Mouse (Mus musculus): ENCODE data around the gene Hoxa3. TPM values are rescaled to one million over a fixed set of nuclear protein-coding genes. Genes with fewer than 3 reads are reported as not detected.

Gene Hoxa3
- total and polyA plus RNA-seq, 3 experiments = 0.55 to 1.3 (median 0.76) TPM

DNA sequence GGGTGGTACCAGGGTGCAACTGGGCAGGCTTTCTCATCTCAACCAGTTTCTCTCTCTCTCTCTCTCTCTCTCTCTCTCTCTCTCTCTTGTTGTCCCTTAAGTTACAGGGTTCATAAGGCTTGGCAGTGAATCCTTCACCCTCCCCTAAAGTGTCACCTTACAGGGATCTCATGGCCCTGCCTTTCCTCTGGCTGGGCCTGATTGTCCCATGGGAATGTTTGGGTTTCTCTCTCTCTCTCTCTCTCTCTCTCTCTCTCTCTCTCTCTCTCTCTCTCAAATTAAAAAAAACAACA is 5.5 kb downstream of the Hoxa3 start:
- Histone ChIP-seq H3K27ac (no peak overlapping the region), H3K79me2 (replicated peaks; ENCODE audit: control insufficient read depth, insufficient read depth, low read length) (no peaks in the 10 kb centered on the region), H3K4me3 (no peak overlapping the region), H3K27me3 (ENCODE audit: control insufficient read depth, insufficient read depth, low read length) (peaks cover 47% of the 10 kb centered on the region), H3K36me3 (ENCODE audit: control insufficient read depth, insufficient read depth, low read length) (no peaks in the 10 kb centered on the region), H3K4me1 (ENCODE audit: control insufficient read depth, insufficient read depth, low read length) (no peaks in the 10 kb centered on the region; the same call in 1 of the 2 replicates), H3K9ac (ENCODE audit: low read depth, low read length) (no peak overlapping the region)
- intact Hi-C loops (cut with DNase I) = no loop called here
- no peak for TF ChIP-seq CTCF (IDR thresholded peaks at IDR 0.05)
- no peak for TF ChIP-seq EP300 (IDR thresholded peaks at IDR 0.05; ENCODE audit: insufficient read depth, low read depth, low read length)
- no peak for TF ChIP-seq POLR2A (IDR thresholded peaks at IDR 0.05; ENCODE audit: insufficient read depth, low read depth, low read length)
- no peak for DNase-seq

DNA sequence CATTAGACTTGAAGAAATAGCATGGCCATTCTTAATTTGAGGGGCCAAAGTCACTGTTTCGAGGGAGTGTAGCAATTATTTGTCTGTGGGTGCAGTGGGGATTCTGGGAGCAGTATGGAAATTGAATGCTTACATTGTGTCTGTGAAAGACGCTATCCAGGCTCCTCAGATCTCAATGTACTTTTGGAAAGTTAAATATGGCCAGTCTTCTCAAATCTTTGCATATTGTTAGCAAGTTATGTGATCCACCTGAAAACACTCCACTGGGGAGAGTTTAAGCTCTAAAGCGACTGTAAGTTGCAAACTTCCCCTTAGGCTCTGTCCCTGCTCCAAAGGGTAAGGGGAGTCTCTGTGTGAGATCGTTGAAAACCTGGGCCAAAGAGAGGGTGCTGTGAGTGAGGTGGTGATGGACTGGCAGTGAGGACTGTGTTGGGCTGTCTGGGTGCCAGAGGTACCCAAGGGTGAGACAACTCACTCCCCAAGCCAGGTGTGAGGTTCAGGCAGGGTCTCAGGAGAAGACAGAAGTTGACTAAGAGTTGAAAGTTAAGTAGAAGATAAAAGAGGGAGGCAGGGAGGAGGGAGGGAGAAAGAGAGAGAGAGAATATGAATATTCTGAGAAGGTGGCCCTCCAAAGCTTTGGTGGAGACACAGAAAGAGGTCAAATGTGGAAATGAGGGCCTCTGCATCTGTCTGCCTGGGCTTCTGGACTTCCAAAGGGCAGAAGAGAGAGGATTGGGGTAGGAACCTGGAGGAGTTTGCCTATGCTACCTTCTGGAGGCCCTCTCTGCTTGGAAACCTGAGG is 6.1 kb downstream of the Hoxa3 start:
- no peaks in the 10 kb centered on the region for H3K79me2 ChIP-seq (replicated peaks; ENCODE audit: control insufficient read depth, insufficient read depth, low read length)
- no peak overlapping the region for H3K27ac ChIP-seq
- no peaks in the 10 kb centered on the region for H3K4me1 ChIP-seq (ENCODE audit: control insufficient read depth, insufficient read depth, low read length)
- peaks cover 44% of the 10 kb centered on the region for H3K27me3 ChIP-seq (ENCODE audit: control insufficient read depth, insufficient read depth, low read length)
- H3K4me3 ChIP-seq = no peak overlapping the region
- TF ChIP-seq EP300 (IDR thresholded peaks at IDR 0.05; ENCODE audit: insufficient read depth, low read depth, low read length) (no peak), POLR2A (IDR thresholded peaks at IDR 0.05; ENCODE audit: insufficient read depth, low read depth, low read length) (no peak), CTCF (IDR thresholded peaks at IDR 0.05) (no peak)
- H3K9ac ChIP-seq (ENCODE audit: low read depth, low read length) = no peak overlapping the region
- intact Hi-C loops (cut with DNase I) = no loop called here
- H3K36me3 ChIP-seq (ENCODE audit: control insufficient read depth, insufficient read depth, low read length) = no peaks in the 10 kb centered on the region
- no peak for DNase-seq
- 13% methylated on average over 4 of the region's 4 CpGs for WGBS

DNA sequence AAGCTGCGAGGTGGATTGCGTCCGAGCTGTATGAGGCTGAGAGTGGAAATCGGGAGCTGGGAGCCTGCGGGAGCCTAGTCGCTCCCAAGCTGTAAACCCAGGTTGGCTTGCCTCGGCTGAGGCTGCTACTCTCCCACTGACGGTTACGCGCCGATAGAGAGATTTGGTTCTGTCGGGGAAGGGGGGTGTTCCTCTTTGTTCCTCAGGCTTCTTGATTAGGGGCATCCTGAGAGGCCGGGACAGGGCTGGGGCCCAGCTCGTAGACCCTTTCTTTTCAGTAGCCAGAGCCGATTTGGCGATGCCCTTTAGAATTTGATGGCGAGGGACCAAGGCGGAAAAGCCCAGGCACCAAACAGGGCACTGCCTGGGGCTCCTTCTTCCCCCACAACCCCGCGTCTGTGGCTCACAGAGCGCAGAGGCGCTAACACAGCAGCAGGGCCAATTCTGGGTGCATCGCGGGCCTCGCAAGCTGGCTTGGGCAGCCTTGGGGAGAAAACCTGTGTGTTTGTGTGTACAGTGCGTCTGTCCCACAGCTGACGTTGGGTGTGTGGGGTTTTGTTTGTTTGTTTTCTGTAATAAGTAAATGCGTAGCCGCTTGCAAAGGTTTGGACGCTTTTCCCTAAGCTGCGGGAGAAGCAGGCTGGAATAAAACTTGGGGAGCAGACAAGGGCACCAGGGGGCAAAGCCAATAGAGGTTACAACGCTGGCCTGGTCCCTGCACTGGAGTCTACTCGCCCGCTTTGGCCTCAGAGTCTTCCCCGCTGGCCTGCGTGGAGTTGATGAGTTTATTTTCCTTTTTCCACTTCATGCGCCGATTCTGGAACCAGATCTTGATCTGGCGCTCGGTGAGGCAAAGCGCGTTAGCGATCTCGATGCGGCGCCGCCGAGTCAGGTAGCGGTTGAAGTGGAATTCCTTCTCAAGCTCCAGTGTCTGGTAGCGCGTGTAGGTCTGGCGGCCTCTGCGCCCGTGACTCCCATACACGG is 7.2 kb downstream of the Hoxa3 start:
- Histone ChIP-seq H3K9ac (ENCODE audit: low read depth, low read length) (no peak overlapping the region), H3K4me3 (no peak overlapping the region), H3K27me3 (ENCODE audit: control insufficient read depth, insufficient read depth, low read length) (peaks cover 42% of the 10 kb centered on the region), H3K36me3 (ENCODE audit: control insufficient read depth, insufficient read depth, low read length) (no peaks in the 10 kb centered on the region), H3K4me1 (ENCODE audit: control insufficient read depth, insufficient read depth, low read length) (no peaks in the 10 kb centered on the region), H3K27ac (no peak overlapping the region), H3K79me2 (replicated peaks; ENCODE audit: control insufficient read depth, insufficient read depth, low read length) (no peaks in the 10 kb centered on the region)
- intact Hi-C loops (cut with DNase I) = no loop called here
- TF ChIP-seq POLR2A (IDR thresholded peaks at IDR 0.05; ENCODE audit: insufficient read depth, low read depth, low read length) (no peak), CTCF (IDR thresholded peaks at IDR 0.05) (no peak), EP300 (IDR thresholded peaks at IDR 0.05; ENCODE audit: insufficient read depth, low read depth, low read length) (no peak)
- 15% methylated on average over 55 of the region's 55 CpGs for WGBS
- DNase-seq = no peak

DNA sequence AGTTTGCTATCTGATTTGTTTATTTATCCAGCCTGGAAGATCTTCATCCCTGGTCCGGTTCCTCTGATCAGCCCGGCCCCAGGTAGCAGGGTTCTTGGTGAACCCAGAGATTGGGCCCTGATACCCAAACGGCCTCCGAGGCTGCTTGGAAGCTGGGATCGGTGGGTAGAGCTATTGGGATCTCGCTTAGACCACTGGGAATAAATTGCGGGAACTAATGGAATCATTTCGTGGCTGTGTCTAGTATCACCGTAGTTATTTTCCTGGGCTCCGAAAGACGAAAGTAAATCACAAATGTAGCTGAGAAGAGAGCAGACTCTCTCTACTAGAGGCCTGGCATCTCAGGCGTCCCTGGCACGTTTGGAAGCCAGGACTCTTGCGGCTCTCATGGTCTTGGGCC is 7.9 kb downstream of the Hoxa3 start:
- 18% methylated on average over 14 of the region's 14 CpGs for WGBS
- H3K9ac ChIP-seq (ENCODE audit: low read depth, low read length) = no peak overlapping the region

DNA sequence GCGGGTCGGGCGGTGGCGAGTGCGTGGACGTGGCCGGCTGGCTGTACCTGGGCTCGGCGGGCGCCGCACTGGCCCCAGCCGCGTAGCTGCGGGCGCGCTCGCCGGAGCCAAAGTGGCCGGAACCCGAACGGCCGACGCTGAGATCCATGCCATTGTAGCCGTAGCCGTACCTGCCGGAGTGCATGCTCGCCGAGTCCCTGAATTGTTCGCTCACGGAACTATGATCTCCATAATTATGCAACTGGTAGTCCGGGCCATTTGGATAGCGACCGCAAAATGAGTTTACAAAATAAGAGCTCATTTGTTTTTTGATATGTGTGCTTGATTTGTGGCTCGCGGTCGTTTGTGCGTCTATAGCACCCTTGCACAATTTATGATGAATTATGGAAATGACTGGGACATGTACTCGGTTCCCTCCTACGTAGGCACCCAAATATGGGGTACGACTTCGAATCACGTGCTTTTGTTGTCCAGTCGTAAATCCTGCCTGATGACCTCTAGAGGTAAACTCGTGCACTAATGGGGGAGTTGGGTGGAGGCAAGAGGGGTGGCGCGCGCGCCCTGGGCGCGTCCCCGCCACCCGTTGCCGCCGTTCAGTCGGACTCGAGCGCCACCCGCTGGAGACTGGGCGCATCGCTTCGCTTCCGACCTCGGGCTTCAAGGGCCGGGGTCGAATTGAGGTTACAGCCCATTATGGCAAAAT is 8.9 kb downstream of the Hoxa3 start, which contains the start of gene Hoxa5:
Gene Hoxa5 (minus strand): TSS at position 538 of the 703 bp plus-strand sequence.
- TF ChIP-seq POLR2A (IDR thresholded peaks at IDR 0.05; ENCODE audit: insufficient read depth, low read depth, low read length) (peak; percentile 50; the same call in 1 of the 2 replicates), EP300 (IDR thresholded peaks at IDR 0.05; ENCODE audit: insufficient read depth, low read depth, low read length) (no peak), CTCF (IDR thresholded peaks at IDR 0.05) (peak; percentile 80)
- no peaks in the 10 kb centered on the region for H3K36me3 ChIP-seq (ENCODE audit: control insufficient read depth, insufficient read depth, low read length)
- peak within 1 kb of the TSS; percentile 56 for H3K27ac ChIP-seq
- peaks cover 40% of the 10 kb centered on the region for H3K27me3 ChIP-seq (ENCODE audit: control insufficient read depth, insufficient read depth, low read length)
- H3K79me2 ChIP-seq (replicated peaks; ENCODE audit: control insufficient read depth, insufficient read depth, low read length) = no peaks in the 10 kb centered on the region
- peak within 1 kb of the TSS; percentile 53 for H3K4me3 ChIP-seq
- peak; percentile 63 to 73 for DNase-seq
- H3K4me1 ChIP-seq (ENCODE audit: control insufficient read depth, insufficient read depth, low read length) = no peaks in the 10 kb centered on the region
- peak within 1 kb of the TSS; percentile 63 for H3K9ac ChIP-seq (ENCODE audit: low read depth, low read length)
- intact Hi-C loops (cut with DNase I) = no loop called here
- WGBS = 6% methylated on average over 65 of the region's 65 CpGs

More for the DNA sequence above, 7.9 kb downstream of the Hoxa3 start:
- no peak for DNase-seq
- Histone ChIP-seq H3K27ac (no peak overlapping the region), H3K27me3 (ENCODE audit: control insufficient read depth, insufficient read depth, low read length) (peaks cover 44% of the 10 kb centered on the region), H3K4me1 (ENCODE audit: control insufficient read depth, insufficient read depth, low read length) (no peaks in the 10 kb centered on the region), H3K36me3 (ENCODE audit: control insufficient read depth, insufficient read depth, low read length) (no peaks in the 10 kb centered on the region), H3K4me3 (no peak overlapping the region), H3K79me2 (replicated peaks; ENCODE audit: control insufficient read depth, insufficient read depth, low read length) (no peaks in the 10 kb centered on the region)
- TF ChIP-seq POLR2A (IDR thresholded peaks at IDR 0.05; ENCODE audit: insufficient read depth, low read depth, low read length) (no peak), EP300 (IDR thresholded peaks at IDR 0.05; ENCODE audit: insufficient read depth, low read depth, low read length) (no peak), CTCF (IDR thresholded peaks at IDR 0.05) (no peak)
- intact Hi-C loops (cut with DNase I) = no loop called here

All from heart, adult 2 months (tissue).